Mouse (Mus musculus): ENCODE results near the gene Il1rl1. TPM values are rescaled to one million over a fixed set of nuclear protein-coding genes. Genes with fewer than 3 reads are reported as not detected.

Gene Il1rl1
- polyA plus RNA-seq, 1 experiment: not detected

GRCm38 (mm10) chr1:40468805-40469204 is 39.4 kb downstream of the Il1rl1 start:
- Histone ChIP-seq H3K27ac (ENCODE audit: insufficient read depth, low read depth, low read length) (no peak overlapping the region), H3K4me3 (ENCODE audit: insufficient read depth, low read depth, low read length) (no peak overlapping the region), H3K4me1 (ENCODE audit: control insufficient read depth, insufficient read depth, low read length) (no peaks in the 10 kb centered on the region)
- TF ChIP-seq POLR2A (IDR thresholded peaks at IDR 0.05; ENCODE audit: insufficient read depth, low read depth, low read length) (no peak), CTCF (IDR thresholded peaks at IDR 0.05; ENCODE audit: insufficient read depth, low read depth, low read length) (no peak)
- WGBS: 83% methylated on average over 2 of the region's 2 CpGs

DNA sequence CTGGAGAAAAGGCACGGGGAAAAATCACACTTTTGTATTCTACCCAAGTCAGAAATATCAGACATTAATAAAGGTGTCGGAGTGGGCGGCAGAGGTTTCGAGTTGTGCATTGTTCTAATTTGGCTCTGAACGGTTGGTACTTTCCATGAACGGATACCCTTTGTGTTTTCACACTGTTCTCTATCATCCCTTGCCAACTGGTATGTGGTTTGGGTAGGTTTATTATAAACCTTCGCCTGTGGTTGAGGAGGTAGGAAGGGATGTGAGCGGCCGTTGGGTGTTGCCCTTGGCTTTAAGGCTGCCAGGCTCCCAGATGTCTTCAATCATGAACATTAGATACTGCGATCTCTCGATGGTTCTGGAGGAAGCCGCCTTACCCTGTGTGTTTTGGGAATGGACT is 40.5 kb downstream of the Il1rl1 start:
- Histone ChIP-seq H3K4me3 (ENCODE audit: insufficient read depth, low read depth, low read length) (no peak overlapping the region), H3K4me1 (ENCODE audit: control insufficient read depth, insufficient read depth, low read length) (no peaks in the 10 kb centered on the region), H3K27ac (ENCODE audit: insufficient read depth, low read depth, low read length) (no peak overlapping the region)
- WGBS: 82% methylated on average over 12 of the region's 12 CpGs
- no peak for TF ChIP-seq CTCF (IDR thresholded peaks at IDR 0.05; ENCODE audit: insufficient read depth, low read depth, low read length)
- TF ChIP-seq POLR2A (IDR thresholded peaks at IDR 0.05; ENCODE audit: insufficient read depth, low read depth, low read length): no peak

GRCm38 (mm10) chr1:40472401-40472800 is 43.0 kb downstream of the Il1rl1 start:
- no peaks in the 10 kb centered on the region for H3K4me1 ChIP-seq (ENCODE audit: control insufficient read depth, insufficient read depth, low read length)

DNA sequence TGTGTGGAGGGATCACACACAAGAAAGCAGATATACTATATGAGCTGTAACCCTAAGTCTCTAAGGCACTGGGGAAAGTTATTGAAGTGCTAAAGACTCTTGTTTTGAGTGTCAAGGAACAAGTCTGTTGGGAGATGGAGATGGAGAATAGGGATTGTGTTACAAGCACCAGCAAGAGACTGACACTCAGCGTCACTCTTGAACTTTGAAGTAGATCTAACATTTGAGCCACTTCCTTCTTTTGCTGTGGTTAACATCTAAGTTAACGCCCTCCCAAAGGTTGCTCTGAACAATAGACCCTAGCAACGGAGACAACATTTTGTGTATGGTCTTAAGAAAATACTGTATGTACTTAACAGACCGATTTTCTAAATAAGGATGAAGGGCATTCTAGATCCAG is 44.3 kb downstream of the Il1rl1 start:
- TF ChIP-seq CTCF (IDR thresholded peaks at IDR 0.05; ENCODE audit: insufficient read depth, low read depth, low read length) (no peak), POLR2A (IDR thresholded peaks at IDR 0.05; ENCODE audit: insufficient read depth, low read depth, low read length) (no peak)
- Histone ChIP-seq H3K4me1 (ENCODE audit: control insufficient read depth, insufficient read depth, low read length) (no peaks in the 10 kb centered on the region), H3K4me3 (ENCODE audit: insufficient read depth, low read depth, low read length) (no peak overlapping the region), H3K27ac (ENCODE audit: insufficient read depth, low read depth, low read length) (no peak overlapping the region)
- WGBS: 88% methylated on average over 4 of the region's 4 CpGs

More at GRCm38 (mm10) chr1:40472401-40472800, 43.0 kb downstream of the Il1rl1 start:
- no peak for TF ChIP-seq POLR2A (IDR thresholded peaks at IDR 0.05; ENCODE audit: insufficient read depth, low read depth, low read length)
- TF ChIP-seq CTCF (IDR thresholded peaks at IDR 0.05; ENCODE audit: insufficient read depth, low read depth, low read length): no peak
- Histone ChIP-seq H3K27ac (ENCODE audit: insufficient read depth, low read depth, low read length) (no peak overlapping the region), H3K4me3 (ENCODE audit: insufficient read depth, low read depth, low read length) (no peak overlapping the region)
- WGBS: 98% methylated on average over 1 of the region's 1 CpGs

DNA sequence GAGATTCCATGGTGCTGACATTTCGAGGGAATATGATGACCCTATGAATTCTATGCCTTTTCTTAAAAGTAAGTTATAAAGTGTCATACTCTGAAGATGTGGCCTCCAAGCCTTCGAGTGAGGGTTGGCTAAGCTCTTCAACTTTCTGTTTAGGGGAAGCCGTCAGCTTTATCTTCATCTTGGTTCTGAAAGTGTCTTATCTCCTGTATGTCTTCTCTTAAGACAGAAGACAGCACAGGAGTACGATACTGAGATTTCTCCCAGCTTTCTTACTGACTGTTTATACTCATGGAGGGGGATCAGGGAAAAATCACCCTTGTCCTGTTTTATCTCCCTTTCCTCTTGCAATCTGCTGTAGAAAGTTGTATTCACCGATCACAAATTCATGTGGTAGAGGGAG is 45.0 kb downstream of the Il1rl1 start:
- no peaks in the 10 kb centered on the region for H3K4me1 ChIP-seq (ENCODE audit: control insufficient read depth, insufficient read depth, low read length)
- WGBS: 94% methylated on average over 5 of the region's 5 CpGs
- TF ChIP-seq CTCF (IDR thresholded peaks at IDR 0.05; ENCODE audit: insufficient read depth, low read depth, low read length): no peak
- TF ChIP-seq POLR2A (IDR thresholded peaks at IDR 0.05; ENCODE audit: insufficient read depth, low read depth, low read length): no peak
- H3K4me3 ChIP-seq (ENCODE audit: insufficient read depth, low read depth, low read length): no peak overlapping the region
- no peak overlapping the region for H3K27ac ChIP-seq (ENCODE audit: insufficient read depth, low read depth, low read length)

- Histone ChIP-seq H3K4me1 (ENCODE audit: control insufficient read depth, insufficient read depth, low read length) (no peaks in the 10 kb centered on the region), H3K27ac (ENCODE audit: insufficient read depth, low read depth, low read length) (no peak overlapping the region), H3K4me3 (ENCODE audit: insufficient read depth, low read depth, low read length) (no peak overlapping the region)
- TF ChIP-seq CTCF (IDR thresholded peaks at IDR 0.05; ENCODE audit: insufficient read depth, low read depth, low read length) (no peak), POLR2A (IDR thresholded peaks at IDR 0.05; ENCODE audit: insufficient read depth, low read depth, low read length) (no peak)
- 62% methylated on average over 3 of the region's 3 CpGs for WGBS
Measured at GRCm38 (mm10) chr1:40475697-40476096, 46.3 kb downstream of the Il1rl1 start.

GRCm38 (mm10) chr1:40476756-40477155 is 47.4 kb downstream of the Il1rl1 start:
- whole genome bisulfite sequencing: 68% methylated on average over 4 of the region's 4 CpGs
- Histone ChIP-seq H3K4me1 (ENCODE audit: control insufficient read depth, insufficient read depth, low read length) (no peaks in the 10 kb centered on the region), H3K27ac (ENCODE audit: insufficient read depth, low read depth, low read length) (no peak overlapping the region), H3K4me3 (ENCODE audit: insufficient read depth, low read depth, low read length) (no peak overlapping the region)
- TF ChIP-seq POLR2A (IDR thresholded peaks at IDR 0.05; ENCODE audit: insufficient read depth, low read depth, low read length) (no peak), CTCF (IDR thresholded peaks at IDR 0.05; ENCODE audit: insufficient read depth, low read depth, low read length) (no peak)

DNA sequence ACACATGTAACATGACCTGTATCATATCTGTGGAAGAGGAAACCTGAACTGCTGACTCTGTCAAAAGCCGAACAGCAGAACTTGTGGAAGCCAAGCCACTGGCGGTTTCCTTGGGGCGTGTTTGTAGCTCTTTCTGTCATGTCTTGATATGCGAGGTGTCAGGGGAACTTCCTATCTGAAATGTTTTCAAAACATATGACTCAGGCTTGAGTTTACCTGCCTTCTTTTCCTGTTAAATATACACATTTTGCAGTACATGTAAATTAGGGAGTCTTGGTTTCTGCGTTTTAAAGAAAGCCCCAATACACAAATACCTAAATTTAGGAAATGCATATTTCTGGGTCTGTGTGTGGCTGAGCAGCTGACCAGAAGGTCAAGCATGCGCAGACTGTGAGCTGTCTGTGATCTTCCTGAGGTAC is 50.1 kb downstream of the Il1rl1 start:
- TF ChIP-seq CTCF (IDR thresholded peaks at IDR 0.05; ENCODE audit: insufficient read depth, low read depth, low read length): no peak
- TF ChIP-seq POLR2A (IDR thresholded peaks at IDR 0.05; ENCODE audit: insufficient read depth, low read depth, low read length): no peak
- Histone ChIP-seq H3K4me3 (ENCODE audit: insufficient read depth, low read depth, low read length) (no peak overlapping the region), H3K27ac (ENCODE audit: insufficient read depth, low read depth, low read length) (no peak overlapping the region), H3K4me1 (ENCODE audit: control insufficient read depth, insufficient read depth, low read length) (no peaks in the 10 kb centered on the region)
- WGBS: 89% methylated on average over 6 of the region's 6 CpGs

- Histone ChIP-seq H3K4me1 (ENCODE audit: control insufficient read depth, insufficient read depth, low read length) (no peaks in the 10 kb centered on the region), H3K27ac (ENCODE audit: insufficient read depth, low read depth, low read length) (no peak overlapping the region), H3K4me3 (ENCODE audit: insufficient read depth, low read depth, low read length) (no peak overlapping the region)
- TF ChIP-seq CTCF (IDR thresholded peaks at IDR 0.05; ENCODE audit: insufficient read depth, low read depth, low read length) (no peak), POLR2A (IDR thresholded peaks at IDR 0.05; ENCODE audit: insufficient read depth, low read depth, low read length) (no peak)
- 91% methylated on average over 4 of the region's 4 CpGs for WGBS
Measured at GRCm38 (mm10) chr1:40494594-40494993, 65.2 kb downstream of the Il1rl1 start.

DNA sequence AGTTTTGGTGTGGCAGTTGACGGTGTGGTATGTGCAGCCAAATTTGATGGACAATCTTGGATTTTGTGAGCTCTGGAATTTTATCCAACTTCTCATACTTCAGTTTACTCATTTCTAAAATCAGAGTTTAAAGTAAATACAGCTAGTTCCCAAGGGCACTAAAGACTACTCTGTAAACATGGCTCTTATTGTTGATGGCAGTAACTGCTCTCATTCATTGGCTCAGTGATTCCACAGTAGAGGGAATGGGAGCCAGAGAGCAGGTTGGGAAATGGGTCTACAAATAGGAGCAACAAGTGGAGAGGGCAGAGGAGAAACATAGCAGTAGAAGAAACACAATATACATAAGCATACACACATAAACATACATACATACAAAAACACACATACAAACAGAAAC is 70.3 kb downstream of the Il1rl1 start:
- Histone ChIP-seq H3K27ac (ENCODE audit: insufficient read depth, low read depth, low read length) (no peak overlapping the region), H3K4me1 (ENCODE audit: control insufficient read depth, insufficient read depth, low read length) (no peaks in the 10 kb centered on the region), H3K4me3 (ENCODE audit: insufficient read depth, low read depth, low read length) (no peak overlapping the region)
- TF ChIP-seq POLR2A (IDR thresholded peaks at IDR 0.05; ENCODE audit: insufficient read depth, low read depth, low read length): no peak
- no peak for TF ChIP-seq CTCF (IDR thresholded peaks at IDR 0.05; ENCODE audit: insufficient read depth, low read depth, low read length)
- WGBS: 90% methylated on average over 1 of the region's 1 CpGs
